Mouse (Mus musculus) macrophage (primary cell): Measurements from ENCODE around the gene Cpt1b. TPM values are rescaled to one million over a fixed set of nuclear protein-coding genes. Genes with fewer than 3 reads are reported as not detected.

Experiments used
- H3K27ac ChIP-seq: fragments of 350-480 bp; formaldehyde crosslinking; 2 replicates; pipeline ENCODE4 v1.9.0; 2021
- H3K36me3 ChIP-seq: fragments of 350-480 bp; formaldehyde crosslinking; 2 replicates; pipeline ENCODE4 v1.9.0; 2021; ENCODE audit errors: inconsistent target
- H3K4me3 ChIP-seq: fragments of 350-480 bp; formaldehyde crosslinking; 2 replicates; pipeline ENCODE4 v1.9.0; 2021; ENCODE audit errors: inconsistent target
- H3K79me2 ChIP-seq: fragments of 350-480 bp; formaldehyde crosslinking; 2 replicates; pipeline ENCODE4 v1.9.0; 2021; ENCODE audit errors: inconsistent target
- WGBS: methylation state at CpG from one replicate; pipeline ENCODE4 v1.1.7; 2026; ENCODE audit warnings: inconsistent platforms; ENCODE audit not compliant: missing documents; 5-methylcytosine and 5-hydroxymethylcytosine counted together
- polyA plus RNA-seq: library from polyadenylated mRNA; stranded (reverse); fragments of 250-400 nt; gene quantifications from 3 replicates; pipeline ENCODE4 v1.2.4, GENCODE M21; 2018; ENCODE audit warnings: inconsistent platforms
- total RNA-seq, 78 experiments: library from RNA; depleted of rRNA; stranded (reverse); fragments of 250-400 nt; gene quantifications; 1 replicate in 9 of 78; 2 replicates in 24 of 78; 3 replicates in 43 of 78; 4 replicates in 2 of 78; pipeline ENCODE4 v1.2.4; 2018; ENCODE audit warnings: inconsistent platforms in 56 of 78

Cpt1b gene
- total RNA-seq (2018; cell fraction: chromatin; rRNA removed): 10 to 100 TPM in 2 of 26 experiments, 1 to 10 TPM in 22, under 1 TPM in 2; 0.34 to 16.3 (median 4.6) TPM
- total RNA-seq (2018; cell fraction: cytosol; rRNA removed): under 1 TPM in 20 of 26 experiments, not detected in 6; 0.03 to 0.34 (median 0.14) TPM
- total RNA-seq (2018; cell fraction: nucleus; rRNA removed): 1 to 10 TPM in 21 of 26 experiments, under 1 TPM in 5; 0.46 to 8.3 (median 1.8) TPM
- 0.24 to 0.79 TPM in 2 of 3 replicates, not detected in the other for polyA plus RNA-seq

DNA sequence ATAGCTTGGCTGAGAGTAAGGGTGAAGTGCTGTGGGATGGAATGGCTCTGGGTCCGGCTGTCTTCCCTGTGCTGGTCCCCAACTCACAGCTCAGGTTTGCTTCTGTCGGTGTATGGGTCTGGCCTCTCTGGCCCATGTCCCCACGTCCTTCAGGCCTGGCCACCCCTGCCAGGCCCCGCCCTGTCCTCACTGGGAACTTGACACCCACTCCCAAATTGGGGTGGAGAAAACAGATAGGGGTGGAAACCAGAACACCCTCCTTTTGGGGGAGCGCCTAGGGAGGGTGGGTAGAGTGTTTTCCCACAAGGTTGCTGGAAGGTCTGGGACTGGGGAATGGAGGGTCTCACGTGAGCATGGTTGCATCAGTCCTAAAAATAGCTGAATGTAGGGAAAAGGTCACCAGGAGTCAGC is at the start of gene Cpt1b:
Gene Cpt1b, minus strand, starts transcription at position 153 of the 411 bp plus-strand sequence.
- Histone ChIP-seq H3K4me3 (no peak within 1 kb of the TSS), H3K79me2 (peaks cover 12% of the 10 kb centered on the region), H3K27ac (no peak within 1 kb of the TSS), H3K36me3 (peaks cover 20% of the 10 kb centered on the region; the same call in 1 of the 2 replicates)
- WGBS: 89% methylated on average over 5 of the region's 6 CpGs

DNA sequence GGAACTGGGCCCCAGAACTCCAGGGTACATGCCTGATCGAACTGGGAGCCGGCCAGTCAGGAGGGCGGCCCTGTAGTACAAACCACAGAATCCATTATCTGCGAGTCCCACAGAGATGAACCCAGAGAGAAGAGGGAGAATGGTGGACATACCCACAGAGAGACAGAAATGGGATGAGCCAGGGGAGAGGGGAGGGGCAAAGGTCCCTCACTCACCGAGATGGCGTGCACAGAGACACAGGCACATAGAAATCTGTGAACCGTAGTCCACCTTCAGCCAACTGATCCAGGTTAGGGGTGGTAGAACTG is 49.6 kb upstream of the Cpt1b start:
- Histone ChIP-seq H3K4me3 (peak overlapping the region; percentile 83), H3K27ac (peak overlapping the region; percentile 71), H3K79me2 (no peaks in the 10 kb centered on the region; the same call in 1 of the 2 replicates), H3K36me3 (no peaks in the 10 kb centered on the region)
- 90% methylated on average over 7 of the region's 7 CpGs for WGBS

DNA sequence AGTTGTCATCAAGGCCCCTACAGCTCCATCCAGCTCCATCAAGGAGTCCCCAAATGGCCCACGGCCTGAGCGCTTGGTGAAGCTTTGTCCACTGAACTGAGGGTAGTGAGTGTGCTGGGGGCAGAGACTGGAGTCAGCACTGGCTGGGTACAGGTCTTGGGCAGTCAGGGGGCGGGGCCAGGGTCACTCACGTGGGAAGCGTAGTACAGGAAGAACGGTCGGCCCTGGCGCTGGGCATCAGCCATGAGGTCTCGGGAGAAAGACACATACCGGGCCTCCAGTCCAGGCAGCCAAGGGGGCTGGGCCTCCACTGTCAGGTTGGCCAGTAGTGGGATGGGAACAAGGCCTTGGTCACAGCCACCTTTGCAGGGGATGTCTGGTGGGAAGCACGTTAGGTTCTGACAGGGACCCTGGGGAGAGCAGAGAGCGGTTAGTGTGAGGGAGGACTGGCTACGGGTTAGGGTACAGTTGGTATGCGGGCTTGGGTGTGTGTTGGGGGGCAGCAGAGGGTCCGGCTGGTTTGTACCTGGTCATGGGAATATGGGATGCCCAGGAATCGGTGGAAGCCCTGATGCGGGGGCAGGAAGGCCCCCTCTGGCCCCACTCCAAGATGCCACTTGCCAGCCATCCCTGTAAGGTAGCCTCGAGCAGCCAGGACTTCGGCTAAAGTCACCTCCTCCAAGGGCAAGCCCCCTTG is 49.1 kb upstream of the Cpt1b start:
- H3K36me3 ChIP-seq: no peaks in the 10 kb centered on the region
- no peaks in the 10 kb centered on the region; the same call in 1 of the 2 replicates for H3K79me2 ChIP-seq
- no peak overlapping the region for H3K4me3 ChIP-seq
- WGBS: 96% methylated on average over 19 of the region's 19 CpGs
- no peak overlapping the region for H3K27ac ChIP-seq

DNA sequence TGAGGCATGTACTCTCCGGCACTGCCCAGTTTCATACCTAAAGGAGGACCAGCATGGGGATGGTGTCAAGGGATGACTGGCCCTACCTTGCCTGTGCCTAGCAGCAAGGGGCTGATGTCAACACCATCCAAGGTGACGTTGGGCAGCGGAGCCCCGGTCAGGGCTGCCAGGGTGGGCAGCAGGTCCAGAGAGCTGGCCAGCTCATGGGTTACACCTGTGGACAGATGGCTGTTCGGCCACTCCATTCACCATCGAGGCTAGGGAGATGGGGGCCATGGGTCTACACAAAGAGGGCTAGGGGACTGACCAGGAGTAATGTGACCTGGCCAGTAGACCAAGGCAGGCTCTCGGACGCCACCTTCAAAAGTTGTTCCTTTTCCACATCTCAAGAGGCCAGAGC is 48.3 kb upstream of the Cpt1b start:
- H3K4me3 ChIP-seq: no peak overlapping the region
- 93% methylated on average over 8 of the region's 8 CpGs for WGBS
- H3K27ac ChIP-seq: no peak overlapping the region
- no peaks in the 10 kb centered on the region; the same call in 1 of the 2 replicates for H3K79me2 ChIP-seq
- H3K36me3 ChIP-seq: no peaks in the 10 kb centered on the region

DNA sequence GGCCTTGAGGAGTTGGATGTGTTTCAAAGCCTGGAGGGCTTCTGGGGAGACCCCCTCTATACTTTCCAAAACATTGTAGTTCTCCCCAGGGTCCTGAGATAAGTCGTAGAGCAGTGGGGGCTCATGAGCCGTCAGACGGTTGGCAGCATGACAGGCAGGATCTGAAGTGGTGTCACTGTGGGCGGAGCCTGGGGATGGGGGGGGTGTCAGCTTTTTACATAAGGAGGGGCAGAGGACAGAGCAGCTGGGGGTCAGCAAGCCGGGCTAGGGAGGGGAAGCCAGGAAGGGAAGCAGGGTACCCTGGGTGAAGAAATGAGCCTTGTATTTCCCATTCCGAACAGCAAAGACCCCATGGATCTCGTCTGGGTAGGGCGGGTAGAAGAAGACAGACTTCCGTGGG is 47.7 kb upstream of the Cpt1b start:
- no peak overlapping the region for H3K4me3 ChIP-seq
- WGBS: 96% methylated on average over 7 of the region's 9 CpGs
- no peaks in the 10 kb centered on the region; the same call in 1 of the 2 replicates for H3K79me2 ChIP-seq
- H3K27ac ChIP-seq: no peak overlapping the region
- H3K36me3 ChIP-seq: no peaks in the 10 kb centered on the region

DNA sequence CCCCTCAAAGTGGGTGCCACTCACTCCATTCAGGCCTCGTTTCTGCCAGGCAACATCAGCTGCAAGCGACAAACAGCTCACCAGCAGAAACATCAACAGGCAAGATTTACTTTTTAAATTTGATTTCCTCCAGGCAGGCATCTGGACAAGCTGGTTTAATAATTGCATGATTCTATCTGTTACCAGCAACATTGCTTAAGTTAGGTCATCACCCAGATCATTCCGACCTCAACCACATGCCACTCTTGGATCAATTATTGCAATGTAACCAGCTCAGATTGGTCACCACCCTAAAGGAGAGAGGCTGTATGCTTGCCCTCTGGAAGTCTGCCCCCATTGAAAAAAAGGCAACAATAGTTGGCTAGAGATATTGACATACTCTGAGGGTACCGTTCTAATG is 45.8 kb upstream of the Cpt1b start:
- no peaks in the 10 kb centered on the region; the same call in 1 of the 2 replicates for H3K79me2 ChIP-seq
- H3K27ac ChIP-seq: no peak overlapping the region
- H3K36me3 ChIP-seq: no peaks in the 10 kb centered on the region
- 94% methylated on average over 4 of the region's 4 CpGs for WGBS
- H3K4me3 ChIP-seq: no peak overlapping the region

DNA sequence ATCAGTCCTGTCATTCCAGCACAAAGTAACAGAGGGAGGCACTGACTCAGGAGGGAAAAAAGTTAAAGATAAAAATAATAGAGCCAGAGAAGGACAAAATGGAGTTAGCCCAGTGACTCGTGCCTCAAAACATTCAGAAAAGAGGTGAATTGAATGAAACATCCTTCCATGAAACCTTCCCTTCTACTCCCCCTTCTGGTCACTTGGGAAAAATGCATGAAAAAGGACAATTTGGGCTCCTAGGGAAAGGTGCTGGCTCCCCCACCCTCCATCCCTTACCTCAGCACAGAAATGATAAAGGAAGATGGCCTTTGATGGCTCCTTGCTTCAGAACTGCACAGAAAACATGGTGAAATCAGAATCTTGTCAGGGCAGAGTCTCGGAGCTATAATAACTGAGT is 42.9 kb upstream of the Cpt1b start:
- 34% methylated on average over 2 of the region's 2 CpGs for WGBS
- Histone ChIP-seq H3K4me3 (no peak overlapping the region), H3K36me3 (no peaks in the 10 kb centered on the region), H3K79me2 (no peaks in the 10 kb centered on the region), H3K27ac (no peak overlapping the region)

DNA sequence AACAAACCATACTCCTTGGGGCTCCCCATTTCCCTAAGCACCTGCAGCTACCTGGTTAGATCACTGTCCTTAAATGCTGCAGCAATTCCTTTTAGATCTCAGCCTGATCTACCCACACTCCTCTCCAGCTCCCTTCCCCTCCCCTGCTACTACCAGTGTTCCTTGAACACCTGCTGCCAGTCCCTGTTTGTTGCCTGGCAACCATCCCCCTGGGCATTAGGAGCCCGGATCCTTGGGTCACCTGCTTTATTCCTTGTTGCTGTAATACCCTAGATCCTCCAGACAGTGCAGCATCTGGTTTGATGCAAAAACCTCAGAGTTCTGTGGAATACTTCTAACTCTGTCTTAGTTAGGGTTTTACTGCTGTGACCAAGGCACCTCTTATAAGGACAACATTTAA is 39.4 kb upstream of the Cpt1b start:
- H3K36me3 ChIP-seq: no peaks in the 10 kb centered on the region
- H3K4me3 ChIP-seq: no peak overlapping the region
- WGBS: 50% methylated on average over 1 of the region's 1 CpGs
- H3K27ac ChIP-seq: no peak overlapping the region
- H3K79me2 ChIP-seq: no peaks in the 10 kb centered on the region

DNA sequence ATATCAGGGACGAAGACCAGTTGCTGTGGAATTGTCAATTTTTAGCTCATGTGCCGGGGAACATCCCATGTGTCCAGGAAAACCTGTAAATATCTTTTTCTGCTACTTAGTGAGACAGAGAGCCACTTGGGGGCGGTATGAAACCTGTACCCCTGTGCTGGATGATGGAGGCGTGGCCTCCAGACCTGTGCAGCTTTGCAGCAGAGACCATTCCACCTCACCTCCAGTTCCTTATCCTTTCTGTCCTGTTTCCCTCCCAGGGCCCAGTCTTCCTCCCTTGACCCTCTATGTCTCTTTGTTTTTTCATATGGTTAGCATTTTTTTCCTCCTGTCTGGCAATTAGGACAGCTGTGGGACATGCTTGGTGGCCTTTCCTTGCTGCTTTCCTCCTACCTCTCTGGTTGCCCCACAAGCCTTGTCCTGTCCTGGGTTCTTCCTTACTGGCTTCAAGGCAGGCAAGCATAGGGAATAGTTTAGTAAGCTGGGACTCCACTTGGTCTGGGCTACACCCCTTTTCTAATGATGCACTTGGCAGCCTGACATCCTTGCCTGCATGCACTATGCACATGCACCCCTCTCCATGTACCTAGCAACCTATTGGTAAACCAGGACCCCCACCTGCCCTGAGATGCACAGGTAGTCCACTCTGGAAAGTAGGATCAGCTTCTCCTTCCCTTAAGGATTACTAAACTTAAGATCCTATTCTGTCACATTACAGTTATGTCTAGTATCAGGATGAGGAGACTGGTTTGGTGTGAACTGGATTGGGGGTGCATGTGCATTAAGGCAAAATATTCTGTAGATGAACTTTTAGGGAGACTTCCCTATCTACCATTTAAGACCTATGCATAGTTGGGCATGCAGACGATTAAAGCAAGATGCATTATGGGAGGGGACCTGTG is 37.9 kb upstream of the Cpt1b start:
- Histone ChIP-seq H3K4me3 (no peak overlapping the region), H3K36me3 (no peaks in the 10 kb centered on the region), H3K27ac (no peak overlapping the region), H3K79me2 (no peaks in the 10 kb centered on the region)
- WGBS: 39% methylated on average over 5 of the region's 5 CpGs

DNA sequence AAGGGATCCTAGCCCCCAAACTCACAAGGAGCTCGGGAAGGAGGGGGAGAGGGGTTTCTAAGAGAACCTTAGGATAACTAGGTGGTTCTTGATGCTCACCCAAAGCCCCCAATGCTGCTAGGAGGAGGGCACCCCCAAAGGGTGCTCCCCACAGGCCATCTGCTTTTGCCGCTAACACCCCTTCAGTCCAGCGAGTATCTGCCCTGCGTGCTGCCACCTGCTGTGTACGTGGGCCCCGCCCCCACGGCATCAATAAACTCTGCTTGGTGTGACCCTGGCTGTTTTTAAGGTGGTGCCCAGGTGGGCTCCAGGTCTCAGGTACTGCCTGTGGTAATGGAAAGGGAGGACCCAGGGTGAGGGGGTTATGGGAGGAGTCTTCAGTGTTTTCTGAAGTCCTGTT is 36.5 kb upstream of the Cpt1b start:
- no peaks in the 10 kb centered on the region for H3K36me3 ChIP-seq
- WGBS: 87% methylated on average over 7 of the region's 7 CpGs
- no peak overlapping the region for H3K27ac ChIP-seq
- H3K79me2 ChIP-seq: no peaks in the 10 kb centered on the region
- H3K4me3 ChIP-seq: no peak overlapping the region

DNA sequence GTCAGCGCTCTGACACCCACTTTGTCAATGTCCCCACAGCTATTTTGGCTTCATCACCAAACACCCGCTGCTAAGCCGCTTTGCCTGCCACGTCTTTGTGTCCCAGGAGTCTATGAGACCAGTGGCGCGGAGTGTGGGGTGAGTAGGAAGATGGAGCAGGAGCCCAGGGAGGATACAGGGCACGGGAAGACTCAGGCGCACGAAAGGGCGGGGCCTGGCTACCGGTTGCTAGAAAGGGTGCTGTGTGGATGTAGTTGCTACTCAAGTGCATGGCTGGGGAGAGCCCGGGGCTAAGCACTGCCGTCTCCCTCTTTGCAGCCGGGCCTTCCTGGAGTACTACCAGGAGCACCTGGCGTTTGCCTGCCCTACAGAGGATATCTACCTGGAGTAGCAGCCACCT is 35.7 kb upstream of the Cpt1b start:
- no peaks in the 10 kb centered on the region for H3K36me3 ChIP-seq
- no peak overlapping the region for H3K4me3 ChIP-seq
- H3K27ac ChIP-seq: no peak overlapping the region
- no peaks in the 10 kb centered on the region for H3K79me2 ChIP-seq
- 86% methylated on average over 15 of the region's 15 CpGs for WGBS

DNA sequence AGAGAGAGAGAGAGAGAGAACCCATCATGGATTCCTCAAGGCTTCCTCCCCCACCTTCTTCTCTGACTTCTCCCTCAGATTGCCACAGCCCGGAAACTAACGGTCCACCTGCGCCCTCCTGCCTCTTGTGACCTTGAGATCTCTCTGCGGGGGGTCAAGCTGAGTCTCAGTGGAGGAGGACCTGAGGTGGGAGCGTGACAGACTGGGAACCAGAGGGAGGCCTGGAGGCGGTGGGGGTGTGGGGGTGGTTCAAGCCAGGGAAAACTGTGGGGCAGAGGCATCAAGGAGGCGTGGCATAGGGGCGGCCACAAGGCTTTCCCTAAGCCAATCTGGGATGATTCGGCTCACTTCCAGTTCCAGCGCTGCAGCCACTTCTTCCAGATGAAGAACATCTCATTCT is 34.6 kb upstream of the Cpt1b start:
- Histone ChIP-seq H3K4me3 (no peak overlapping the region), H3K36me3 (no peaks in the 10 kb centered on the region), H3K79me2 (no peaks in the 10 kb centered on the region), H3K27ac (no peak overlapping the region)
- WGBS: 88% methylated on average over 10 of the region's 10 CpGs

DNA sequence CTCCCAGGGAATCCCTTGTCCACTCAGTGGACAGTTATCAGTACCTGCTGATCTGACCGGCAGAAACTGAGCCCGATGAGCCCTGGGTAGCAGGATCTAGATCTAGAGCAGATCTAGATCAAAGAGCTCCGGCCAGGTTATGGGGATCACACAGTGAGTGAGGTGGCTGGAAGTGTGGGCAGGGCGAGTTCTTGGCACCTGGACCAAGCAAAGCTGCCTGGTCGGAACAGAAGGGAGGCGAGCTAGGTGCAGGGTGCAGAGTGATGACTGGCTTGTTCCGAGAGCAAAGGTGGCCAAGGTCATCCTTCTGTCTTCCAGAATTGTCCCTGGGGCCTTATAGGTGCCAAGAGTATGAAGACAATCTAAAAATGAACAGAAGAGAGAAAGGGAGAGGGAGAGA is 34.2 kb upstream of the Cpt1b start:
- Histone ChIP-seq H3K36me3 (no peaks in the 10 kb centered on the region), H3K4me3 (no peak overlapping the region), H3K27ac (no peak overlapping the region), H3K79me2 (no peaks in the 10 kb centered on the region)
- 90% methylated on average over 6 of the region's 7 CpGs for WGBS

DNA sequence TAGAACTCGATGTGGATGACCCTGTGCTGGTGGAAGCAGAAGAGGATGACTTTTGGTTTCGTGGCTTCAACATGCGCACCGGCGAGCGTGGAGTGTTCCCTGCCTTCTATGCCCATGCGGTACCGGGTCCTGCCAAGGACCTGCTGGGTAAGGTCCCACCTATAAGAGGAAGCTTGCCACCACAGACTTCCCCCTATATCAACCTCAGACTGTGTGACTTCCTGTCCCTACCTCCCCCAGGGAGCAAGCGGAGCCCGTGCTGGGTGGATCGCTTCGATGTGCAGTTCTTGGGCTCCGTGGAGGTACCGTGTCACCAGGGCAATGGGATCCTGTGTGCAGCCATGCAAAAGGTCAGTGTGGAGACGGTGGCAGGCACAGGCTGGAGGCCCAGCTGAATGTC is 33.3 kb upstream of the Cpt1b start:
- no peak overlapping the region for H3K27ac ChIP-seq
- no peaks in the 10 kb centered on the region for H3K79me2 ChIP-seq
- 5% methylated on average over 15 of the region's 15 CpGs for WGBS
- H3K36me3 ChIP-seq: no peaks in the 10 kb centered on the region
- H3K4me3 ChIP-seq: no peak overlapping the region

DNA sequence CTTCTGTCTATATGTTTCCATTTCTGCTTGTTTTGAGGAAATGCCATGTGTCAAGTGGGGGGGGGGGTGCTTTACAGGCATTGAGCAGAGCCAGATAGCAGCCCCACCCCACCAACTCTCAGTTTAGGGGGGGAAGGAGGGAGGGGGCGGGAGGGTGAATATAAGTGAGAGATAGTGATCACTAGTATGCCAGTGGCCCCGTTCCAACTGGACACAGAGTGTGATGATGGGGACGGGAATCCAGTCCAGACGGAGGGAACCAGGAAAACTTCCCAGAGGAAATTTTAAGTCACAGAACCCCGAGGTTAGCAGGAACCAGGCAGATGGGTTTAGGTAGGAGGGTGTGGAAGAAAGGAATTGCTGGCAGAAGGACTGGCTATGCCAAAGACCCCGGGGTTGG is 30.0 kb upstream of the Cpt1b start:
- no peaks in the 10 kb centered on the region for H3K79me2 ChIP-seq
- H3K4me3 ChIP-seq: no peak overlapping the region
- WGBS: 76% methylated on average over 5 of the region's 6 CpGs
- H3K27ac ChIP-seq: no peak overlapping the region
- no peaks in the 10 kb centered on the region for H3K36me3 ChIP-seq
